Mouse (Mus musculus) left cerebral cortex, adult 11 months (tissue): ENCODE data around the gene Fbrsl1.

Source experiments
- DNase-seq: peaks from one replicate; pipeline ENCODE4 v3.0.0; 2022; ENCODE audit warnings: low spot score

Fbrsl1 gene

DNA sequence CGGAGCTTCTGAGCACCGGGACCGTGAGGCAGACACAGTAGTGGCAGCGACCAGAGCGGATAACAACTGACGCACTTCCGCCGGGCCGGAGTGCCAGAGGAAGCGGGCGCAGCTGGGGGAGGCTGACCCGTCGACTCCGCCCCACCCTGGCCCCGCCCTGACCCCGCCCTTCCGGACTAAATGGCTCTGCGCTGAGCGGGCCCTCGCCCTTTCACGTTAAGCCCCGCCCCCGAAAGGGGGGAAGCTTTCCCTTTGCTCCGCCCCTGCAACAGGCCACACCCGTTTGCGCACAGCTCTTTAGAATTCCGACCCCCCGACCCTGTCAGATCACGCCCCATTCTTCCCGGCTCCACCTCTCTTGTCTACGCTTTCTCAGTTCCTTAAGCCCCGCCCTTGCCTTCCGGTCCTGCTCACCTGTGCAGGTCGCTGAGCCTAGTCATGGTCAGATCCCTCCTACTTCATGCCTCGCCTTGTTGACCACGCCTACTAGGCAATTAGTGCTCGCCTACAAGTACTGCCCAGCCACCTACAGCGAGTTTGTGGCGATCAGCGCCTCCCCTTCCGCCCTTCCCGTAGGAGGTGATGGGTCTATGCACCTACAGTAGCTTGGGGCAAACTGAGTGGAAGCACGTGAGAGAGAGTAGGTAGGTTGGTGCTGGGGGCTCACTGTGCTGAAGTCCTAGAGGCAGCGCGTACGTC lies at the start of gene Fbrsl1:
Gene Fbrsl1, minus strand, starts transcription at position 68 of the 699 bp plus-strand sequence.
- peak; percentile 93 for DNase-seq

- DNase-seq: no peak
These were observed 49.8 kb upstream of the Fbrsl1 start for GRCm38 (mm10) chr5:110498071-110498470.

GRCm38 (mm10) chr5:110497556-110497955 lies 49.3 kb upstream of the Fbrsl1 start:
- no peak for DNase-seq

DNA sequence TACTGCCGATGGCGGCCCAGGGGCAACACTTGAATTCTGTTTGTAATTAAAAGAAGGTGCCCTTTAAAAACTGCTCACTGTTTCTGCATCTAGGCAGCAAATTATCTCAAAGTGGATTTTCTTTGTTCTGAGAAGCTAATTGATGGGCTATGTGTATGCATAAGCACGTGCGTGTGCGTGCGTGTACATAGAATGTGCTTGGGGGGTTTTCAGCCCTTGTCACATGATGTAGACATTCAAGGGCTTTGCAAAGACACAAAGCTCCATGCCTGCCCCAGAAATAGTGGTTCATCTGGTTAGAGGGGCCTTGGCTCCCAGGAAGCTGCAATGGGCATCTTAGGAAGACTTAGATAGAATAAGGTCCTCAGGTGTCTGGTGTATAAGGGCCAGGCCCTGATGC lies 46.7 kb upstream of the Fbrsl1 start:
- DNase-seq: no peak

DNA sequence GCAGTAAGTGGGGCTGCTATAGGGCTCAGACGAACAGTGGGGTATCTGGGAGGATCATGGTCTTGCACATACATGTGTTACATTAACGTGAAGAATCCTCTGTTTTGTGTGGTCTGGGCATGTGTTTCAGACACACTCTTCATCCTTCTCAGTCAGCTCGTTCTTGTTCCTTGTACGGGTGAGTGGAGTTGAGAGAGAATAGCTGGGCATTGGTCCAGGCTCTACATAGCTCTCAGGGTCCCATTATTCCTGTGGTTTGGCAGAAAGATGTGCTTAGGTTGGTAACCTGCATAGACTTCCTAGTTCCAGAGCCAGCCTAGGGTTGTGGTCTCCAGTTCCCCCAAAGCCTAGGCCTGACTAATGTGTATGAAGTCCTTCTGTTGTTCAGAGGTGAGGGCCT lies 46.1 kb upstream of the Fbrsl1 start:
- no peak for DNase-seq

- DNase-seq: peak; percentile 49
These were observed 45.5 kb upstream of the Fbrsl1 start for GRCm38 (mm10) chr5:110493785-110494184.

DNA sequence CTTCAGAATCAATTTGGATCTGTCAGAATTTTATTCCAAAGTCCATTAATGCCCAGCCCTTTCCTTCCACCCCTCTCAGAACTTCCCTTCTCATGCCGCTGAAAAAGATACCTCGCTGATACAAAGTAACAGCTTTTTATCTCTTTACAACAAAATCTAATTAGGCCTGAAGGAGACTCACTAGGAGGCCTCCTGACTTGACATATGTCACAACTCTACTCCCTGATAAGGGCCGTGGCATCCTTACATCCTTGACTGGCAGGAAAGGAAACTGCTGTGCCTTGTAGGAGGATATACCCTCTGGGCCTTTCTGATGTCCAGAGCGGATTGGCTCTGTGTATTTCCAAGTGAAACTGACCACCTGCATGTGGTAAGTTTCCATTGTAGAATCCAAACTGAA lies 41.3 kb upstream of the Fbrsl1 start:
- DNase-seq: no peak

- DNase-seq: no peak
These were observed 39.6 kb upstream of the Fbrsl1 start for GRCm38 (mm10) chr5:110487943-110488342.

DNA sequence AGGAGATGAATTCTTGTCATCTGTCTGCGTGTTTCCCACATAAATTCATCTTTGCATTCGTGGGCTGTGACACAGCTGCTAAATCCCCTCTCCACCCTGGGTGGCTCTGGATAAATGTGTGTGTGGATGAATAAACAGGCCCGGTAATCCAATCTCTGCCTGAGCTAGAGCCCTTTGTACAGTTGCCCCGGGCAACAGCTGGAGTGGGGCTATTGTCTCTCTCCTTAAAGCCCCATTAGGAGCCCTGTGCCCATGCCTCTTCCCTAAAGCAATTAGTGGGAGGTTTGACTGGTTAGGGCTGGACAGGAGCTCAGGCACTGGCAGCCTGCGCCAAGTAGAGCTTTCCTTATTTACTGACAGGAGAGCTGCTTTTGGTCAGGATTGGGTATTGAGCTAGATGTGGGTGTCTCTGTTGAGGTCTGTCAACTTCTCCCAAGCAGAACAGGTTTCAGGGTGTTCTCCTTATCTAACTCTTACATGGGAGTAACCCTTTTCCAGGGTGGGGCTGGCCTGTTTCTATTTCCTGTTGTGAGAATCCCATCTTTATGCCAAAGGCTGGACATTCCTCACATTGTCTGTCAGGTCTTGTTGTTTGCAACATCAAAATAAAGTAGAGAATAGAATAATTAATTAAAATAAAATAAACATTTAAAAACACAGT lies 38.5 kb upstream of the Fbrsl1 start:
- no peak for DNase-seq

DNA sequence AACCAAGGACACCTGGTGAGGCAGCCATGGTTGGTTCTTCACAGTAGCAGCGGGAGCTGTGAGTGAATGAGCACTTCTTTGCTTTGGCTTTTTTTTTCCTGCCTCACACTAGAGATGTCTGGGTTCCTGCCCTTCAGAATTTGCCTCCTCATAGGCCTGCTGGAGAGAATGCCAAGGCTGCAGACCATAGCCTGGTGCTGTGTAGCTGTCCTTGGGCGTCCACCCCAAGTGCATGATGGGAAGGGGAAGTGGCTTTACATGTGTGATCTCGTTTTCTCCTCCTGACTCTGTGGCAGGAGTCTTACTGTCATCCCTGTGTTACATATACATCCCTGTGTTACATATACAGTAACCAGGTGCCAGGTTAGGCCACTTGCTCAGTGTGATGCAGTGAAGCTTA lies 36.4 kb upstream of the Fbrsl1 start:
- DNase-seq: no peak

DNA sequence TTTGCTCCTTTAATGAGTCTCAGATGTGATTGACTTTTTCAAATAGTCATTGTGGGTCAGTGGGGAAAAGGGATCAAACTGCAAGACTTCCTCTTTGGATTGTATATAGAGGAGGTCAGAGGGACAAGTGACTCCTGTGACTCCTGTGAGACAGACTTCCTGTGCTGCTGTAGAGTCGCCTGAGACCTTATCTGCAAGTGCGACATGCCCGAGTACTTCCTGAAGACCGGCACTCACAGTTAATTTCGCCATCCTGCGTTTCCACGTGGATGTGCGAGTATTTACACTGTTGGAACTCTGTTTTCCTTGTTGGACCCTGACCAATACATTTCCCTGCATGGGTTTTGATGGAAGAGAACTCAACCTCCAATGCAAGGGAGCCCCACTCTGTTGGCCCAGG lies 30.9 kb upstream of the Fbrsl1 start:
- DNase-seq: no peak

DNA sequence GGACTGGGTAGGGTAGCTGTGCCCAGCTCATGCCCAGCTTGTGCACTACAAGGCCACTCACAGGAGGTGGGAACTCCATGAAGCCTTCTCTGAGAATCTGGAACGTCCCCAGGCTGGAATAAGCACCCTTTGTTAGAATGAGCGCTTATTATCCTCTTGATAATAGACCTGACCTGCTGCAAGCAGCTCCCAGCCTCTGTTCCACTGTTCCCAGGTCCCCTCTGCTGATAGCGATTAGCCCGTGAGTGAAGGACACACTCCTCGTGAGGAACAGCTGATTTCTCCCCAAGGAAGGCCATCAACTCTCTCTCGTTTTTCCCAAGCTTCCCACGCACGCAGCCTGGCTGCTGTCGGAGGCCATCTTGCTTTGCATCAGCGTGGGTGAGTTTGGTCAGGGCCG lies 25.9 kb upstream of the Fbrsl1 start:
- DNase-seq: no peak

GRCm38 (mm10) chr5:110472834-110473233 lies 24.5 kb upstream of the Fbrsl1 start:
- no peak for DNase-seq

GRCm38 (mm10) chr5:110471981-110472476 lies 23.7 kb upstream of the Fbrsl1 start:
- DNase-seq: no peak

- no peak for DNase-seq
These were observed 23.0 kb upstream of the Fbrsl1 start for GRCm38 (mm10) chr5:110471285-110471684.

DNA sequence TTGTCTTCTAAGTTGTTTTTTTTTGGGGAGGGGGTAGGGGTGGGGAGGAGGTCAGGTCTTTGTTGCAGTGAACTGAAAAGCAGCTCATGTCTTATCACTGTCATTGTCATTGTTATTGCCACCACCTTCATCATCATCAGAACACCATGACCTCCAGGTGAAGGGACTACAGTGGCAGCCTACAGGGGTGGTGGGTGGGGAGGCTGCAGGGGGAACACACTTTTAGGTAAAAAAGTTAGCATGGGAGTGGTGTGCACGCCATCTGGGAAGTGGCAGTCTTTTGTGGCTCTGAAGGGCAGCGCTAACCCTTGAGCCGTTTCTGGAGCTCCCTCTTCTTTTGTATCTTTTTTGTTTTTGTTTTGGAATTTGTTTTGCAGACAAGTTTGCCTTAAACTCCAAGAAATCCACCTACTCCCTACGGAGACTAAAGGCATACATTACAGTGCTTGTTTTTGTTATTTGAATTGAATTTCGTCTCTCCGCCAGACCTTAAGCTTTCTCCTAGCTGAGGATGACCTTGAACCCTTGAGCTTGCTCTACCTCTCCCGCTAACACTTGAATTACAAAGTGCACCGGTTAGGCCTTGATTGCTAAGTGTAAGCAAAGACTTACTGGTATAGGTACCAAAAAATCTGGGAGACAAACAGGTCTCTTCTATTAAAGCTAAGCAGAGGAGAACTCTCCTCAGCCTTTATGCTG lies 21.1 kb upstream of the Fbrsl1 start:
- no peak for DNase-seq

GRCm38 (mm10) chr5:110468296-110468695 lies 20.0 kb upstream of the Fbrsl1 start:
- DNase-seq: no peak

GRCm38 (mm10) chr5:110467725-110468124 lies 19.4 kb upstream of the Fbrsl1 start:
- DNase-seq: no peak

- no peak for DNase-seq
These were observed 18.5 kb upstream of the Fbrsl1 start for GRCm38 (mm10) chr5:110466531-110467424.

DNA sequence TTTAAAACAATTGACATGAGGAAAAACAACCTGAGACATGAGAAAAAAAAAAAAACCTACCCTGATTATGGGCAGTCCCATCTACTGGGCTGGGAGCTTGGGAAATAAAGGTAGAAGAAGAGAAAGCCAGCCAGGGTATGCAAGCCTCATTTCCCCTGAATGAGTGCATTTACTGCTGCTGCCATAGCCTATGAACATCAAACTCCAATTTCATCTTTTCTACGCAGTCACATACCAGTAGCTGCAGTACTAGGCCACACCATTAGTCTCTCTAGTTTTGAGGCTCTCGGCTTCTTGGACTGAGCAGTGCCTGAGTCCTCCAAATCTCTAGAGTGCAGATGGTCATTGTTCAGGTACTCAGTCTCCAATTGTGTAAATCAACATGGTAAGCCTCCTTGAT lies 14.3 kb upstream of the Fbrsl1 start:
- DNase-seq: no peak

DNA sequence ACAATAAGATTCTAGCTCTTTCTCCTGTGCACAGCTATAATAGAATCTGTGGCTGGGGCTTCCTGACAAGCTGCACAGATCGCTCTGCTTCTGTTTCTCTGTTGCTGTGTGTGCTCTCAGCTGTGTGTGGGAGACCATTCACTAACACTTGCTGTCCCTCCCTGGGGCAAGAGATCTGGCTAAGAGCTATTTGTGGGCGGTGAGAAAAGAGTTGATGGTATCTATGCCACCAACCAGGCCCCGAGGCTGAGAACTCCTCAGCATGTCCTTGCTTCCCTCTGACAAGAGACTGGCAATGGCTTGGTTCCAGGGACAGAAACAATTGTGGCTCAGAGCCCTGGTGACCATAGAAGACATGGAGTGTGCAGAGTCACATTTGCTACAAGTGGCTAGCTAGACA lies 10.6 kb upstream of the Fbrsl1 start:
- peak; percentile 57 for DNase-seq

GRCm38 (mm10) chr5:110455272-110455671 lies 7.0 kb upstream of the Fbrsl1 start:
- no peak for DNase-seq
